Mouse (Mus musculus) lung, adult 2 months (tissue): ENCODE results near the gene Tgfb1.

Experiments
- CTCF ChIP-seq: fragments of 200-500 bp; IDR thresholded peaks from 2 replicates; pipeline ENCODE4 v1.5.1; 2011; ENCODE audit warnings: mild to moderate bottlenecking, low read length, control low read depth; ENCODE audit not compliant: insufficient read depth
- POLR2A ChIP-seq: fragments of 200-500 bp; IDR thresholded peaks from 2 replicates; pipeline ENCODE4 v1.6.1; 2011; ENCODE audit warnings: low read depth, mild to moderate bottlenecking, control low read depth, low read length, borderline replicate concordance; ENCODE audit errors: extremely low read depth

- TF ChIP-seq POLR2A (no peak), CTCF (no peak)
Measured at GRCm38 (mm10) chr7:25699851-25700250, 13.0 kb downstream of the Tgfb1 start.
